Comparison of ENCODE assay signal across 8 mouse cellular contexts in genomic region chr3:113651386-113651785, GRCm38 (mm10). TPM values are rescaled to one million over a fixed set of nuclear protein-coding genes. Genes with fewer than 3 reads are reported as not detected.
A peak's percentile ranks its signal among the peaks of the same experiment; 100 is the strongest.
DNase-seq lines count a peak whose midpoint lies in the region; ATAC-seq and TF ChIP-seq lines count a peak whose summit lies in the region.
"Not testable (repeated sequence)": the region's sequence is repeated elsewhere in the genome, so short reads cannot be mapped to it uniquely, and the experiment has no call there.

No protein-coding gene starts in this region.

- H3K4me2 ChIP-seq in forebrain, embryonic 14.5 days (ENCODE audit: low read length); hindbrain, embryonic 11.5 days (replicated peaks; ENCODE audit: low read depth, low read length); midbrain, embryonic 11.5 days: not testable (repeated sequence)

- not testable (repeated sequence) for H3K4me3 ChIP-seq in cortical plate, adult 2 months (ENCODE audit: insufficient read depth, low read length); forebrain, embryonic 14.5 days (ENCODE audit: low read depth, low read length); hindbrain, embryonic 11.5 days (ENCODE audit: low read depth, low read length); left cerebral cortex, adult 2 months; midbrain, embryonic 11.5 days (ENCODE audit: low read depth, low read length)

- not testable (repeated sequence) for TF ChIP-seq POLR2A in cortical plate, adult 2 months (IDR thresholded peaks at IDR 0.05; ENCODE audit: extremely low read depth, insufficient read depth, low read length)

- peak; percentile 47; the same call in 1 of the 2 replicates for TF ChIP-seq CTCF in cortical plate, adult 2 months (IDR thresholded peaks at IDR 0.05; ENCODE audit: extremely low read depth, insufficient read depth, low read length)
- peak; percentile 65 for TF ChIP-seq CTCF in left cerebral cortex, adult 2 months (IDR thresholded peaks at IDR 0.05)

- not testable (repeated sequence) for H3K9me3 ChIP-seq in forebrain, embryonic 14.5 days (replicated peaks; ENCODE audit: control insufficient read depth, low read length); hindbrain, embryonic 11.5 days (ENCODE audit: control insufficient read depth, low read length); midbrain, embryonic 11.5 days (ENCODE audit: control insufficient read depth, low read length)

- DNase-seq in 416B (ENCODE audit: low read depth): peak; percentile 72
- peak; percentile 62 for DNase-seq in NIH3T3 (ENCODE audit: low read depth)
- peak; percentile 72 for DNase-seq in forebrain, embryonic 14.5 days (ENCODE audit: low spot score)
- DNase-seq in hindbrain, embryonic 11.5 days (ENCODE audit: low spot score): peak; percentile 47
- DNase-seq in left cerebral cortex, adult 2 months (ENCODE audit: extremely low spot score in 1 of 2, low spot score in 2 of 2): not testable (repeated sequence)
- DNase-seq in midbrain, embryonic 11.5 days (ENCODE audit: low spot score, missing footprints): peak; percentile 88
- peak; percentile 53 for DNase-seq in retina, postnatal 1 day

- not testable (repeated sequence) for H3K9ac ChIP-seq in forebrain, embryonic 14.5 days (ENCODE audit: low read length); hindbrain, embryonic 11.5 days (ENCODE audit: low read depth, low read length); midbrain, embryonic 11.5 days (ENCODE audit: low read length)

- intact Hi-C loops in left cerebral cortex, adult 2 months (cut with DNase I): loop anchor here (1.0 to 10.0 kb wide), 3 partner anchors 381 to 1991 kb away; no protein-coding TSS in a partner anchor

- not testable (repeated sequence) for H3K4me1 ChIP-seq in cortical plate, adult 2 months (ENCODE audit: control insufficient read depth, insufficient read depth, low read length); forebrain, embryonic 14.5 days (ENCODE audit: control insufficient read depth, insufficient read depth, low read length); hindbrain, embryonic 11.5 days (replicated peaks; ENCODE audit: control insufficient read depth, insufficient read depth, low read length); midbrain, embryonic 11.5 days (ENCODE audit: control insufficient read depth, insufficient read depth, low read length)

- peak; percentile 69; the same call in 1 of the 2 replicates for ATAC-seq in forebrain, embryonic 14.5 days
- ATAC-seq in hindbrain, embryonic 11.5 days (ENCODE audit: low FRiP score): not testable (repeated sequence)
- 0 out of 2 replicates have a peak, but pooled peaks have one; percentile 50 for ATAC-seq in midbrain, embryonic 11.5 days (ENCODE audit: low FRiP score)

- not testable (repeated sequence) for H3K27ac ChIP-seq in cortical plate, adult 2 months (ENCODE audit: insufficient read depth, low read length); forebrain, embryonic 14.5 days (ENCODE audit: low read depth, low read length); hindbrain, embryonic 11.5 days (ENCODE audit: low read depth, low read length); left cerebral cortex, adult 2 months; midbrain, embryonic 11.5 days (ENCODE audit: low read depth, low read length)

- H3K36me3 ChIP-seq in forebrain, embryonic 14.5 days (ENCODE audit: control insufficient read depth, insufficient read depth, low read length); hindbrain, embryonic 11.5 days (ENCODE audit: control insufficient read depth, insufficient read depth, low read length); midbrain, embryonic 11.5 days (ENCODE audit: control insufficient read depth, insufficient read depth, low read length): not testable (repeated sequence)

- H3K27me3 ChIP-seq in forebrain, embryonic 14.5 days (replicated peaks; ENCODE audit: control insufficient read depth, insufficient read depth, low read length); hindbrain, embryonic 11.5 days (ENCODE audit: control insufficient read depth, insufficient read depth, low read length); midbrain, embryonic 11.5 days (ENCODE audit: control insufficient read depth, insufficient read depth, low read length): not testable (repeated sequence)

- WGBS in forebrain, embryonic 14.5 days: 49% methylated on average over 3 of the region's 3 CpGs
- WGBS in hindbrain, embryonic 11.5 days: 55% methylated on average over 3 of the region's 3 CpGs
- 46% methylated on average over 3 of the region's 3 CpGs for WGBS in midbrain, embryonic 11.5 days

RNA-seq across cellular contexts. Expression of gene Rnpc3, which starts 21.4 kb away (rescaled TPM):
- polyA plus RNA-seq in cortical plate, adult 2 months (2012; rRNA removed): 36.9 and 41.6 TPM in 2 replicates
- polyA plus RNA-seq in forebrain, embryonic 14.5 days (2014; fragmentation: Nextera tagmentation; extraction: Ambion mirVana): 52.2 and 57.8 TPM in 2 replicates
- 55.7 and 56.7 TPM in 2 replicates for polyA plus RNA-seq in hindbrain, embryonic 11.5 days (2014; fragmentation: Nextera tagmentation; extraction: Ambion mirVana)
- total RNA-seq in left cerebral cortex, adult 2 months (2021): 10 to 100 TPM; 28.0 to 31.8 TPM
- polyA plus RNA-seq in midbrain, embryonic 11.5 days (2014; fragmentation: Nextera tagmentation; extraction: Ambion mirVana): 60.0 and 66.7 TPM in 2 replicates

RNA-seq across cellular contexts. Expression of gene Amy1, which starts 44.9 kb away (rescaled TPM):
- 56.8 and 61.0 TPM in 2 replicates for polyA plus RNA-seq in cortical plate, adult 2 months (2012; rRNA removed)
- 10.7 TPM in 2 replicates for polyA plus RNA-seq in forebrain, embryonic 14.5 days (2014; fragmentation: Nextera tagmentation; extraction: Ambion mirVana)
- 2.5 and 3.5 TPM in 2 replicates for polyA plus RNA-seq in hindbrain, embryonic 11.5 days (2014; fragmentation: Nextera tagmentation; extraction: Ambion mirVana)
- total RNA-seq in left cerebral cortex, adult 2 months (2021): 10 to 100 TPM; 12.7 to 14.4 TPM
- polyA plus RNA-seq in midbrain, embryonic 11.5 days (2014; fragmentation: Nextera tagmentation; extraction: Ambion mirVana): 2.6 and 4.0 TPM in 2 replicates
